Mouse (Mus musculus) CH12.LX (cell line): Measurements from ENCODE around the gene Mysm1.

Source experiments
- CHD2 ChIP-seq: IDR thresholded peaks from 2 replicates; pipeline ENCODE4 v1.6.1; 2011; ENCODE audit warnings: low read length, improper control_type of control experiment
- CTCF ChIP-seq, 2 experiments: IDR thresholded peaks in 1 of 2; conservative IDR thresholded peaks in 1 of 2; 2 replicates each; pipeline ENCODE4 v1.5.1; 2011 to 2012; ENCODE audit warnings: low read depth in 2 of 2, low read length in 2 of 2, improper control_type of control experiment in 1 of 2, inconsistent platforms in 1 of 2, mild to moderate bottlenecking in 1 of 2, moderate library complexity in 1 of 2
- HCFC1 ChIP-seq: IDR thresholded peaks from 2 replicates; pipeline ENCODE4 v1.6.1; 2012; ENCODE audit warnings: low read depth, mild to moderate bottlenecking, inconsistent platforms, low read length, improper control_type of control experiment
- MAX ChIP-seq: IDR thresholded peaks from 2 replicates; pipeline ENCODE4 v1.6.1; 2011; ENCODE audit warnings: low read length, improper control_type of control experiment
- MEF2A ChIP-seq: IDR thresholded peaks from 2 replicates; pipeline ENCODE4 v1.6.1; 2014; ENCODE audit warnings: low read depth, mild to moderate bottlenecking, inconsistent platforms, low read length, improper control_type of control experiment, borderline replicate concordance
- NRF1 ChIP-seq: IDR thresholded peaks from 2 replicates; pipeline ENCODE4 v1.6.1; 2014; ENCODE audit warnings: low read depth, mild to moderate bottlenecking, inconsistent platforms, low read length, improper control_type of control experiment, moderate library complexity
- POLR2A ChIP-seq: IDR thresholded peaks from 2 replicates; pipeline ENCODE4 v1.6.1; 2011; ENCODE audit warnings: low read depth, mild to moderate bottlenecking, improper control_type of control experiment, low read length
- POLR2AphosphoS2 ChIP-seq: IDR thresholded peaks from 2 replicates; pipeline ENCODE4 v1.6.1; 2011; ENCODE audit warnings: low read depth, low read length, improper control_type of control experiment
- SIN3A ChIP-seq: IDR thresholded peaks from 2 replicates; pipeline ENCODE4 v1.6.1; 2012; ENCODE audit warnings: low read length, improper control_type of control experiment, inconsistent platforms
- TBP ChIP-seq: conservative IDR thresholded peaks from 2 replicates; pipeline ENCODE4 v1.6.1; 2011; ENCODE audit warnings: low read depth, low read length, improper control_type of control experiment
- USF1 ChIP-seq: IDR thresholded peaks from 2 replicates; pipeline ENCODE4 v1.6.1; 2014; ENCODE audit warnings: low read depth, mild to moderate bottlenecking, inconsistent platforms, low read length, improper control_type of control experiment
- ZMIZ1 ChIP-seq: IDR thresholded peaks from 2 replicates; pipeline ENCODE4 v1.6.1; 2012; ENCODE audit warnings: low read depth, mild to moderate bottlenecking, inconsistent platforms, low read length, improper control_type of control experiment

GRCm38 (mm10) chr4:94901780-94902179, 77.1 kb downstream of the Mysm1 start:
- TF ChIP-seq CHD2 (no peak), MEF2A (no peak), CTCF (conservative IDR thresholded peaks at IDR 0.05 in 1 of 2, IDR thresholded peaks at IDR 0.05 in 1 of 2; ENCODE audit: low read depth in 2 of 2, low read length in 2 of 2) (no peak), NRF1 (no peak), USF1 (no peak), POLR2A (no peak), SIN3A (no peak), POLR2AphosphoS2 (no peak), HCFC1 (no peak), TBP (no peak), ZMIZ1 (no peak), MAX (no peak)
